Mouse (Mus musculus) cerebellum, adult 11 months (tissue): ENCODE results near the gene Ppox.
"Not testable (repeated sequence)": the region's sequence is repeated elsewhere in the genome, so short reads cannot be mapped to it uniquely, and the experiment has no call there.

Experiments
- DNase-seq: peaks from one replicate; pipeline ENCODE4 v3.0.0; 2022

Ppox gene

GRCm38 (mm10) chr1:171263666-171264461 lies 17.1 kb downstream of the Ppox start:
- no peak for DNase-seq

- no peak for DNase-seq
These were observed 17.8 kb downstream of the Ppox start for GRCm38 (mm10) chr1:171263185-171263611.

DNA sequence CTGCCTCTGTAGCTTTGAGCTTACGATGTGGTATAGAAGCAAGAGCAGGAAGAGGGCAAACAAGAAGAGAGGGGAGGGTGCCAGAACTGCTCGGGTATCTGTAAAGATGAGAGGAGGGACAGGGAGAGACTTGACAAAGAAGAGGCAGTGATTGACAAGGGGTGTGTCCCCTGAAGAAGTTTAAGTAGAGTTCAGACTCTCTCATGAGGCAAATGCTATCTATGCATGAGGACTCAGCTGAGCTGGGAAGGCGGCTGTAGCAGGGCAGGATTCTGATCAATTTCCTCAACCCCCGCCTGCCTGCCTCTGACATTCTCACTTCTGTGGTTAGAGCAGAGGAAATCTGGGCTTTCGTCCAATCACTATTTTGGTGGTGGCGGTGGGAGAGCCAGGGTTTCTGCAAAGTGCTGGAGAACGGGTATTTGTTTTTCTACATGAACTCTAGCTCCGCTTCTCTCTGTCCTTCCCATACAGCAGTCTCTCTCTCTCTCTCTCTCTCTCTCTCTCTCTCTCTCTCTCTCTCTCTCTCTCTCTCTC lies 18.3 kb downstream of the Ppox start:
- DNase-seq: no peak

DNA sequence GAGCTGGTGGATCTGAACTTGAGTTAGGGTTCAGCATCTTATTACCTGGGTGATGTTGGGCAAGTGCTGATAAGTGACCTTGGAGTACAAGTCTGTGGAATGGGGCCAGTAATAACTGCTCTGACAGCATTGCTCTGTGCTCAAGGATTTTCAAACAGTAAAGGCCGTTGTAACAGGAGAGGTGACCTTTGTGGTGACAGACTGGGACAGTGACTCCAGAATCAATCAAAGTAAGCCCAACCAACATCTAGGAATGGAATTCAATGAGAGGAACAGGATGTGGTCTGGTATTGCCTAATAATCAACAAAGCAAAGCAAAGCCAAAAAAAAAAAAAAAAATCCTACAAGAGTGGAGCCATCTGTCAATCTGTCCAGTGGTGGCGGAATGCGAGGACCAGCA lies 20.7 kb downstream of the Ppox start:
- no peak for DNase-seq

DNA sequence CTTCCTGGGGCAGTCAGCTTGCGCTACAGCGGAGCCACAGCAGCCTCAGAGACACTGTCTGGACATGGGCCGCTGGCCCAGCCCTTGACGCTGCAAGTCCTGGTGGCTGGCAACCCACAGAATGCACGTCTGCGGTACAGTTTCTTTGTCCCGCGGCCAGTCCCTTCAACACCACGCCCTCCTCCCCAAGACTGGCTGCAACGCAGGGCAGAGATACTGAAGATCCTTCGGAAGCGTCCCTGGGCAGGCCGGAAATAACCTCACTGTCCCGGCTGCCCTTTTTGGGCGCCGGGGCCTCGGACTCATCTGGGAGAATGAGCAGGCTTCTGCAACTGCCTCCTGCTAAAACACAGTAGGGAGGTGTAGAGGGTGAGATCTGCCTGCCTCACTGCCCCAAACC lies 22.1 kb downstream of the Ppox start:
- DNase-seq: no peak

DNA sequence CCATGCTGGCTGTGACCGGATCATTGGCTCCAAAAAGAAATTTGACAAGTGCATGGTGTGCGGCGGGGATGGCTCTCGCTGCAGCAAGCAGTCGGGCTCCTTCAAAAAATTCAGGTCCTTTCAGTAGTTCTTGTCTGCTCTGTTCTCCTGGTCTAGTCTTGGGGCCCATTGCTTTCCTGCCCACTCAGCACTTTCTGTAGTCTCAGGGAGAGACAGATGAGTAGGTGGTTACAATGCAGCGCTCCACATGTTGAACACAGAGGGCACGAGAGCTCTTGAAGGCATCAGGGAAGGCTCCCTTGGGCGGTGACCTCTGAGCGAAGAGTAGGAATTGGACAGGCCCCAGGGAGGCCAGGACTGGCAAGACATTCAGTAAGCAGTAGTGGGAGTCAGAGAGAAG lies 23.2 kb downstream of the Ppox start:
- no peak for DNase-seq

- DNase-seq: no peak
These were observed 23.9 kb downstream of the Ppox start for GRCm38 (mm10) chr1:171256937-171257548.

GRCm38 (mm10) chr1:171256095-171256818 lies 24.7 kb downstream of the Ppox start:
- DNase-seq: no peak

- no peak for DNase-seq
These were observed 28.6 kb downstream of the Ppox start for GRCm38 (mm10) chr1:171252415-171252814.

DNA sequence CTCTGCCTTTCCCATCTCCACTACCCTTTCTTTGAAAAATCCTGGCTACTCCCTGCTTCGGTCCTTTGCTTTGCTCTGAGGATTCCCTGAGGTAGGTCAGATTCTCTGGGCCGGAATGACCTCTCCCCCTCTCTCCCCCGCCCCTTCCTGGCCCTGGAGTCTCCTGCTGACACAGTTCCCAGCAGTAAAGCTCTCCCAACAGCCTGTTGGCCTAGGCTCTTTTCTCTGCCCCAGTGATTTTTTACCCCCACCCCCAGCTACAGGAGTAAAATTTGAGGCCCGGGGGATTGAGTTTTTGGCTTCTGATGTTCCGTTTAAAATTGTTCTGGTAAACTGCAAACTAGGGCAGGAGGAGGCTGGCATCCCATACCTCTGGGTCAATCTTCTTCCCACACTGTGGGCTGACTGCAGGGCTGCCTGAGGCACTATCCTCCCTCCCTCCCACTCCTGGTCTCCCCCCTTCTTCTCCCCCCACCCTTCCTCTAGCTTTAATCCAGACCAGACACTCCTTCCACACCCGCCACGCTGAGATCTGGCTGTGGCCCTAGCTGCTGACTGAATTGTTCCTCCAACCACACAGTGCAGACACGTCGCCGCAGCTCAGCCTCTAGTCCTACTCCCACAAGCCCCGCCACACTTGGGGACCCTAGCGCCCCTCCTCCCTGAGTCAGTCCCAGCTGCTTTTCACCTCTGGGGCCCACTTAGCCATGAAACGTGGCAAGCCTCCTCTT lies 29.2 kb downstream of the Ppox start:
- no peak for DNase-seq

DNA sequence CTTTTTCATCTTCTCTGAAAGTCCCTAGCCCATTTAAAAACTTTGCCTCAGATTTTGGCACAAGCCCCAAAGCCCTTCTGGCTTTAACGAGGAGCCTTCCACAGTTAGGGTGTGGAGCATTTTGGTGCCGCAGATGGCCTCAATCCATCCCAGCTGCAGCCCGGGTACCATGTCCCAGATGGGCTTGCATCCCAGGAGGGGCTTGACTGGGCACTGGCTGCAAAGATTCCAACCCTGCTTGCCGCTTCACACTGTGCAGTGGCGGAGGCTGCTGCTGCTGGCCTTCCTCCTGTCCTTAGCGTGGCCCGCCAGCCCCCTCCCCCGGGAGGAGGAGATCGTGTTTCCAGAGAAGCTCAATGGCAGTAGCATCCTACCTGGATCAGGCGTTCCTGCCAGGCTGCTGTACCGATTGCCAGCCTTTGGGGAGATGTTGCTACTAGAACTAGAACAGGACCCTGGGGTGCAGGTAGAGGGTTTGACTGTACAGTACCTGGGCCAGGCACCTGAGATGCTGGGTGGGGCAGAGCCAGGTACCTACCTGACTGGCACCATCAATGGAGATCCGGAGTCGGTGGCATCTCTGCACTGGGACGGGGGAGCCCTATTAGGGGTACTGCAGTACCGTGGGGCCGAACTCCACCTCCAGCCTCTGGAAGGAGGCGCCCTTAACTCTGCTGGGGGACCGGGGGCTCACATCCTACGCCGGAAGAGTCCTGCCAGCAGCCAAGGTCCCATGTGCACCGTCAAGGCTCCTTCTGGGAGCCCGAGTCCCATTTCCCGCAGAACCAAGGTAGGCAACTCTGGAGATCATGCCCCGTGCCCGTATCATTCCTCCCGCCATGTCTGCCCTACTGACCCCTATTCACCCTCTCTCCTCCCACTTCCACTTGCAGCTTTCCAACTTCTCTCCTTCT lies 30.0 kb downstream of the Ppox start, which contains the start of gene Ndufs2:
TSS of gene Ndufs2 (minus strand) at position 709 of the 914 bp plus-strand sequence.
- DNase-seq: no peak

GRCm38 (mm10) chr1:171249913-171250600 lies 30.9 kb downstream of the Ppox start, which contains the start of gene Adamts4:
Gene Adamts4, plus strand, starts transcription at chr1:171250421.
- no peak for DNase-seq

GRCm38 (mm10) chr1:171248386-171249226 lies 32.4 kb downstream of the Ppox start:
- DNase-seq: no peak

- no peak for DNase-seq
These were observed 33.1 kb downstream of the Ppox start for GRCm38 (mm10) chr1:171247916-171248315.

DNA sequence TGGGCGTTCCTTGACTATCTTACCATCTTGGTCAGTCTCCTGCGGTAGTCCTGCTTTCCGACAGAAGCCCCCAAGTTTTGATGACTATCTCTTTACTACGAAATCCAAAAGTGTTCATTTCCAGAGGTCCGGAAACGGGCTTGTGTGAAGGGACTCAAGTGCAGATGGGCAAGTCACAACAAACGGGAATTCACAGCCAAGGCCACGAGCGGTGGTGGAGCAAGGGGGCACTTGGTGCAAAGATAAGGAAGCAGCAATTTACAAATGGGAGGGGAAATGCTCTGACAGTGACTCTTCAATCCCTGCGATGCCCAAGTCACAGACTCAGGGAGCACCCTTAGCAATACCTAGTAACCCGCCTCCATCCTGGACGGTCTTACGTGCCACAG lies 33.5 kb downstream of the Ppox start:
- no peak for DNase-seq

- DNase-seq: peak; percentile 98
These were observed 34.1 kb downstream of the Ppox start for GRCm38 (mm10) chr1:171246709-171247452.

DNA sequence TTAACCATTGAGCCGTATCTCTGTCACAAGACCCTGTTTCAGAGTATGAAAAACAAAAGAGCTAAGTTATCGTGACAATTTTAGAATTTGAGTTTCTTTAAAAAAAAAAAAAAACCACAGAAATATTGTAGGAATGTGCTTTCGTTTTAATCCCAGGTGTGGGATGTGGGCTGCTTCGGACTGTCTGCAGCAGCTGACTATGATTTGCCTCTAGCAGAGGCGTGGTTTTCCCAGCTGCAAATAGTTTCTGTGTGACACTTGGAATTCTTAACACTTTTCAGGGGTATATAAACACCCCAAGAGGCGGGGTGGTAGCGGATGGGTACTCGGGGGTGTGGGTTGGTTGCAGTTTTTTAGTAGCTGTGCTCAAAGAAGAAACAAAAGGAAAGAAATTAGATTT lies 35.6 kb downstream of the Ppox start:
- no peak for DNase-seq

DNA sequence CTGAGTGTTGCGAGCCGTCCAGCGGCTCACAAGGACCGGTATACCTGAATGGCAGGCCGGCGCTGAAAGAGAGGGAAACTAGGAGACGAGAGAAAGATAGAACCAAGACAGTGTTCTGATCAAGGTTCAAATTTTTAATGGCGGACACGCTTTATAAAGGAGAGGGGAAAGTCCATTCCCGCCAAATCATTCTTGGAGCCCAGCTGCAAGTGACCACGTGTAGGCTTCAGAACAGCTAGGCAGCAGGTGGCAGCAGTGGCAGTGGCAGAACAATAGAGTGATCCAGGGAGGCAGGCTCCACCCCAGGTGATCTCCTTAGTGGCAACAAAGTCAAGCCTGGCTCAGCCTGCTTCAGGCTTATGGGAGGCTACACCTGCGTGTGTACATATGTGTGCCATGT lies 39.0 kb downstream of the Ppox start:
- DNase-seq: not testable (repeated sequence)

DNA sequence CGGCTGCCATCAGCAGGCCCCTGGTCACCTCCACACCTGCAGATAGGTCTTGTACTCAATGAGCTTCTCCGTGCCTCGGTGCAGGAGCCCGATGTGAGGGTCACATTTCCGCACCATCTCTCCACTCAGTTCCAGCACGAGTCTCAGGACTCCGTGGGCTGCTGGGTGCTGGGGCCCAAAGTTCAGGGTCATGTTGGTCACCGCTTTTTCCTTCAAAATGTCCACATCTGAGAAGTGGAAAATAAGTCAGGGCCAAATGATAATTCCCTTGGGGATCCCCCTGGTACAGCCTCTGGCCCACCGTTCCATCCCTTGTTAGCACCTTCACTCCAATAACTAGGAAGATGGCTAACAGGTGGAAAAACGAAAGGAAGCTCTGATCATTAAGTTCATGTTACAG lies 40.1 kb downstream of the Ppox start:
- DNase-seq: no peak
